Mouse (Mus musculus) mouse trophoblast stem cell (cell line): ENCODE results near the gene Klrb1f.
"Not testable (repeated sequence)": the region's sequence is repeated elsewhere in the genome, so short reads cannot be mapped to it uniquely, and the experiment has no call there.

ENCODE experiments used
- in situ Hi-C, 2 experiments: fragments of 300-500 bp; cut with MseI, MboI; formaldehyde crosslinking; loops; 2 replicates in 1 of 2; 3 replicates in 1 of 2; pipeline ENCODE4 v1.15.1; 2025

The Klrb1f gene

DNA sequence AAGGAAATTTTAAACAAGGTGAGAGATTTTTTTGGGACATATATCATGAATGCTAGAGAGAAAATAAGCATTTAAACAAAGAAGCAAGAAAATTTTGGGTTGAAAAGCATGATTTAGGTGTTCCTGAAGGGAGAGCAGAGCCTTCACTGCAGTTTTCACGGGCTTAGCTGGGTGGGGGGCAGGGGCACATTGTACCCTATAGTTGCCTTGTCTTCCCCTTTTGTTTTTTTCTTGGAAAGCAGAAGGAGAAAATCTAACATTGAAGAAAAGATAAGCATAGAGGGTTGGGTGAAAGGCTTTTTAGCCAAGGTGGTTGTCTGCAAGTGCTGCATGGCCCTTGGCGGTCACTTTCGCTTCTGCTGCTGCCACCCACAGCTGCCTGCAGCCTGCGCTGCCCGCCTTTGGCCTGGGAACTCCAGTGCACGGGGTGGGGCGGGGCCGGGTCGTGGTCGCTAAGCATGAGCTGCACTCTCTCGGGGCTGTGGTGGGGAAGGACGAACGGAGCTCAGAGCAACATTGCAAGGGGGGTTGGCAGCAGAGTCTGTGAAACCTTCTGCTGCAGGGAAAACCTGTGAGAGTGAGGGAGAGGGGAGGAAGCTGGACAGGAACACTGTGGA lies 3.3 kb downstream of the Klrb1f start:
- in situ Hi-C loops: no loop called here

DNA sequence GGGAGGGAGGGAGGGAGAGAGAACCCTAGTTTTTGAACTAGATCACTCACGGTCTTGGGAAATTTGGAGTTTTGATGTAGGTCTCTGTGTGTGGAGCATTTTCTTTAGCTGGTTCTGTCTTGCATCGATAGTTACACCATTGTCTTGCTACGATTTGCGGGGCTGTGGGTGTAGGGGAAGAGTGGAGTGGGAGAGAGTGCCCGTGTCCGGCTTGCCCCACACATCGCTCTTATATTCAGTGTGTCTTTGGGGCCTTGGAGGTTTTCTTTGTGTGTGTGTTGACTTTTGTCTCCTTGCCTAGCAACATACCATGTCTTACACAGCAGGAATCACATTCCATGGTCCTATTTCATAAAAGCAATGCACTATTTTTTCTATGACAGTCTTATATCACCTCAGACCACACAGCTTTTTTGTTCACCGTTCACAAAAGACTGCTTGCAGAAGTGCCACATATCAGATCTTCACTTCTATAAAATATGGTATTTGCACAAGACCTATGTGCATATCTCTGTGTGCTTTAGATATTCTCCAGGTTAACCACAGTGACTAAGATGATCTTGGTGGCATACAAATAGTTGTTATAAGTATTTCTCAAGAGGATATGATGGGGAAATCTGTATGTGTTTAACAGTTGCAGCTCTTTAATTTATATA lies 4.0 kb downstream of the Klrb1f start:
- in situ Hi-C loops: loop anchor here in 1 of 2 experiments (10.0 kb wide), 1 partner anchor 165 kb away; the partner anchor contains the start of gene Clec2i

DNA sequence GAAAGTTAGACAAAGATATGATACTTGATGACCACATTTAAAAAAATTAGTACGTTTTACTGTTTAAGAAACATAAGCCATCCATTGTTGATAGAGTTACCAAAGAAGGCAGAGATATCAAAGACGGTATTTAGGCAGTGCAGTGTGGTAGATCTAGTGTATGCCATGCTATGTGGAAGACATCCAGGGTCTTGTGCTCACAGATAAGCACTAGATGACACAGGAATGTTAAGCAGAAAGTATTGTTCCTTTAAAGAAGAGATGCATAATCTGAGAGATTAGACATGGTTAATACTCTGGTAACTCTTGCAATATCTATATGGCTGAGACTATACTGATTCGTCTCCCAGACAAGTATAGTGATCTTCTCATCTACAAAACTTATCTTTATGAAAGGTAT lies 5.4 kb downstream of the Klrb1f start:
- in situ Hi-C loops: loop anchor here in 1 of 2 experiments (10.0 kb wide), 1 partner anchor 166 kb away; the partner anchor contains the start of gene Clec2i

DNA sequence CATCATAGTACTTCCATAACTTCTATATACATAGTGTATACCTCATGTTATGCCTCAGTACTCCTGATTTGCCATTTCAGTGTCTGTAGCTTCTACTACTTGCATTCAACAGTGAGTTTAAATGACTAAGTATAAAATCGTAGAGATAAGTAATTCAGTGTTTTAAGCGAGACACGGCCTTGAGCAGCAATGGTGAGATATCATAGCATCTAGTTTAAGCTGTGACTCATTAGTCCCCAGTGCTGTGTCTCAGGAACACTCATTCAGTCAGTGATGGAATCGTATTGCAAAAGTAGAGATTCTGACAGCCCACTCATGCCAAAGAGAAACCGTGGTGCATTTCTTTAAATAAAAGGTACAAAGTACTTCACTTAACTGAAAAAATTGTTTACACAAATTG lies 6.0 kb downstream of the Klrb1f start:
- in situ Hi-C loops: loop anchor here in 1 of 2 experiments (10.0 kb wide), 1 partner anchor 167 kb away; the partner anchor contains the start of gene Clec2i

DNA sequence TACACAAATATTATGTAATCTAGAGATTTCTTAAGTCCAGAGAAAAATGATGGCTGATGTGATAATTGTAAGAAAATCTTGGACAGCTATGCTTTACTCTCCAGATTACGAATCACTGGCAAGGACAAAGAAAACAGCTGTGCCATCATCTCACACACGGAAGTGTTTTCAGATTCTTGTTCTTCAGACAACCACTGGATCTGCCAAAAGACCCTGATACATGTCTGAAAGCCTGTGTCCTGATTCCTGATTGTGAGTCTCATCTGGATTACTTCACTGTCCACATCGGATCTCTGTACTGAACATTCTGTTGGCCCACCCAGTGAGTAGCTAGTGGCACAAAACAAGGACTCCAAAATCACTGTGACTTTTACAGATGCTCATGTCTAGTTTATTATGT lies 10.5 kb downstream of the Klrb1f start:
- in situ Hi-C loops: loop anchor here in 1 of 2 experiments (10.0 kb wide), 1 partner anchor 171 kb away; the partner anchor contains the start of gene Clec2i

DNA sequence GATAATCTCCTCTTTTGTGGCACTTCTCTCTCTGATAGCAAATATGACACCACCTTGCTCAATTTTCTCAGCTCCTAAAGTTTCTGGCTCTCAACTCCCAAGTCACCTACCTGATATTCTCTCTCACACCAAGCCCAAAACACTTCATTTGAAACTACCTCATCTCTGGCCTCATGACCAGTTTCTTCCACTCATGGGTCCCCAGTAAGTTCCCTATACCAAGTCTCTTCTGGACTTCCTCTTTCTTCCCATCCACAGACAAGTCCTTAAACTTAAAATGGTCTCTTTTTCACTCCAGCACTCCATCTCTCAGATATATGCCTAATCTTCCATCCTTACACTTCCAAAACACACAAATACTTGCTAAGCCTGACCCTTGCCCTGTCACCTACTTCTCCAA lies 12.3 kb downstream of the Klrb1f start:
- in situ Hi-C loops: loop anchor here in 1 of 2 experiments (10.0 kb wide), 1 partner anchor 173 kb away; the partner anchor contains the start of gene Clec2i

DNA sequence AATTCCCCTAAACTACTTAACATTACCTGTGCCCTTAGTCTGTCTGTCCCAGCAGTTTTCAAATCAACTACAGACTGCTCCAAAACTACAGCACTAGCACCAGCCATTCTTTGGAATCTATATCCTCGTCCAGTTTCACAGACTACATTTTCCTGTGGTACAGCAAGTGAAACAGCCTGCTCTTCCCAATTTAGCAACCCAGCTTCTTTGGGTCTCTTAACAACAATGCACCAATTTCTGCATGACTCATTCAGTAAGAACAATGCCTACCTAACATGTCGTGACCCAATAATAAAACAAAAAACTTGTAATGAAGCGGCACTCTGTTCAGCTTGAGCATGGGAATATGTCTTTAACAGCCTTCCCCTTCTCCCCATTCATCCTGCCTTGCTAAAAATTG lies 19.7 kb downstream of the Klrb1f start:
- in situ Hi-C loops: loop anchor here (5.0 kb wide), 1 partner anchor 213 kb away; no protein-coding TSS in a partner anchor

DNA sequence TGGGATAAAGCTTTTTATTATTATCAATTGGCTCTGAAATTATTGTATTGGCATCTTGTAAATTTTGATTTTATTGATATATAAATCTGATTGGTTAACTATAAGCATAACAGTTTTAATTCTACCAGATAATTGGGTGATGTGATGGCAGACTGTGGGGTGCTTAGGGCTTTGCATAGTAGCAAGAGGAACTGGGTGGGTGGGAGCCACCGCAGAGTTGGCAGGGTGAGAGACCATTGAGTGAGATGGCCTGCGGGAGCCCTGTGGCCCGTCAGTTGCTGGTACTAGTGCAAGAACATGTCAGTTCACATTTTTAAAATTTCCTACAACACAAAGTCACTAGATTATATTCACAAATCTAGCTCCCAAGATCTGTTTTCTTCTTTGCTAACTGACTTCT lies 20.2 kb downstream of the Klrb1f start:
- in situ Hi-C loops: loop anchor here (5.0 kb wide), 1 partner anchor 214 kb away; no protein-coding TSS in a partner anchor

DNA sequence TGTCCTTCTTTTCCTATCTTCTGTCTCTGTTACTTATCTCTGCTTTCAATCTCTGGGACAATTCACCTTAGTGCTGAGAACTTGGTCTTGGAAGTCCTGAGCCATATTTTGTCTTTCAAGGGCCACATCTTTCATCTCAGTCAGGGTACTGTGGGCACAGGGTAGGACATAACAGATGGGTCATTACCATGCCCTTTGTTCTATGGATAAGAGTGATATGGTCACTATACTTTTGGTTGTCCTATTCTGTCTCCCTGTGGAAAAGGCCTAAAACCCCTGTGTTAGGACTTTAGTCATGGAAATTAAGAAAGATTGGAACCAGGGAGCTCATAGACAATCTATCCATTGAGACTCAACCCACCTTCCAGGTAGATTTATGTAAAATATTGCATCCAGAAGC lies 20.8 kb downstream of the Klrb1f start:
- in situ Hi-C loops: loop anchor here (5.0 kb wide), 1 partner anchor 214 kb away; no protein-coding TSS in a partner anchor

DNA sequence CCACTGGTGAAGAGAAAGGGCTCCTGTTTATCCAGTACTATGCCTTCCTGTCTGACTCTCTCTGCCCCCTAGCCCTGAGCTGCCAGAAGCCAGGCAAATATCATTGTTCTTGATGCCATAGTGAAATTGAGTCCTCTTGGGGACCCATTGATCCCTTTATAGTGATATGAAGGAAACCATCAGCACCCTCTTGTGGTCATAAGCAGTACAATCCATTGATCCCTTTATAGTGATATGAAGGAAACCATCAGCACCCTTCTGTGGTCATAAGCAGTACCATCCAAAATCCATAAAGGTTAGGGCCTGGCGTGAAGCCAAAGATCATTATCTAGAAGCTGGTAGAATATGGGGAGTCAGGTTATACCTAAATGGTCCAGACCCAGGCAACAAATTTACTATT lies 21.3 kb downstream of the Klrb1f start:
- in situ Hi-C loops: loop anchor here (5.0 kb wide), 1 partner anchor 215 kb away; no protein-coding TSS in a partner anchor

DNA sequence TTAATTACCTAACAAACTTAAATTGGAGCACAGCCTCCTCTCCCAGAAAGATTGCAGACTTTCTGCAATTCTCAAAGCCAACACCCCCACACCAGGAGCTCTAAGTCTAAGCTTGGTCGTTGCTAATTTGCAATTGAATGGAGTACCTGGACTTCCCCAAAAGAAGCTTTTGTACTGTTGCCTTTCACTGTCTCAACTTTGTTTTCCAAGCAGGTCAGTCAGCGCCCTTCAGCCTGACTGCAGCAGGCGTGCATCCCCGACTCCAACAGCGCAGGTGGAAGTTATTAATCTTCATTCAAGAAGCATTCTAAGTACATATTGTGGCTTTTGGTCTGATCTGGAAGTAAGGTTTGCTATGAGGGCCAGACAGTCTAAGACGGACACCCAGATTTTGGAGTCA lies 39.4 kb downstream of the Klrb1f start:
- in situ Hi-C loops: no loop called here

DNA sequence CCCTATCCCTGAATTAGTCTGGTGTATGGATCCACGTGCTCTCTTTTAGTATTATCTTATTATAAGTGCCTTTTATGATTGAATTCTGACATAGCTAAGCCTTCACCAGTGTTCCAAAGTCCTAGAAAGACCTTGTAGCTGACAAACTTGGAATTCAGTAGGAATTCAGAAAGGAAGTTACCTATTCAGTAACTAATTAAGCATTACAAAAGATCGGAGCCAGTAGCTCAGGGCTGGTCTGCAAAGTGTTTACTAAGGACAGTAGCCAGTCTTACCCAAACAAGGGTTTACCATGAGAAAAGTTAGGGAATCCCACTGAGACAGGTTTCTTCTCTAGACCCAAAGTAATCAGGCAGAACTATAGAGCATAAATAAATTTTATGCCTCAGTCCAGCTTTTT lies 40.3 kb downstream of the Klrb1f start:
- in situ Hi-C loops: not testable (repeated sequence)

DNA sequence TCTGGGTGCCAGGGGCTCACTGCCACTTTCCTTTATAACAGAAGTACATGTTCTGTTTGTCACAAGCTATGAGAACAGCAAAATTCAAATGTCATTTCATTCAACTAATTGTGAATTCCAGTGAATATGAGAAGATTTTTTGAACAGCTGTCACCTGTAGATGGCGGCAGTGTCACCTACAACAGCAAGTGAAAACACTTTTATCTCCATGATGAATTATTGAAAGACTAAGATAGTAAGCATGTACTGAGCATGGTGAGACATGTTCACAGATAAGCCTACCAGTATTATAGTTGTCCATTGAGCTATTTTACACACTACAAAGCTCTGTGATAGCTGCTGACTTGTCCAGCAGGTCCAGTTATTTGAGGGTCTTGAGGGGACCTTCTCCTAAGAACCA lies 42.5 kb downstream of the Klrb1f start:
- in situ Hi-C loops: no loop called here

DNA sequence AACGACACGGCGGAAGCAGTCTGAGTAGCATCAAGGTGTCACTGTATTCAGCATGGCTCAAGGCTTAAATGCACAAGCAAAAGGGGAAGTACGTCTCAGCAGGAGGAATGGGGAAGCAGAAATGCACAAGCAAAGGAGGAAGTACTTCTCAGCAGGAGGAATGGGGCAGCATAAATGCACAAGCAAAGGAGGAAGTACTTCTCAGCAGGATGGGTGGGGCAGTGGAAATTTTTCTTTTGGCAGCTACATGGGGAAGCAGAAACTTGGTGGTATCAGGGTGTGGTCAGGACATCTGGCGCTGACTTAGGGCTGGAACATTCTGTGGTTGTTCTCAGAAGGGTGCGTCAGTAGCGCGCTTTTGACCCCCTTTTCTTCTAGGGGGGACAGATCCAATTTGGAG lies 42.9 kb downstream of the Klrb1f start:
- in situ Hi-C loops: not testable (repeated sequence)

DNA sequence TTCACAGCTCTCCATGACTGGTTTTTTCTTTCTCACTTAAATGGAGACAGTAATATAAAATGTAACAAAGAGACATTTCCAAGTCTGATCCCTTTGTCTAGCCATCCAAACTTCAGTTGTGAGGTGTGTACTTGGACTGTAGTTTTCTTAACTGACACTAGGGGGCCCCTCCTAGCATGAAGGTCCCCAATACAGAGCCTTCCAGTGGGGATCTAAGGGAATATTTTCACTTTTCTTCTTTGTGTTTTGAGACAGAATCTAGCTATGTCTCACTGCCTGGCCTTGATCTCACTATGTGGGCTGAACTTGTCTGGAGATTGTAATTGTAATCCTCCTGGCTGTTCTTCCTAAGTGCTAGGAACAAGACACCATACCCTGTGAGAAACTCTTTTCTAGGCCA lies 49.5 kb downstream of the Klrb1f start:
- in situ Hi-C loops: loop anchor here (10.0 kb wide), 1 partner anchor 150 kb away; no protein-coding TSS in a partner anchor

DNA sequence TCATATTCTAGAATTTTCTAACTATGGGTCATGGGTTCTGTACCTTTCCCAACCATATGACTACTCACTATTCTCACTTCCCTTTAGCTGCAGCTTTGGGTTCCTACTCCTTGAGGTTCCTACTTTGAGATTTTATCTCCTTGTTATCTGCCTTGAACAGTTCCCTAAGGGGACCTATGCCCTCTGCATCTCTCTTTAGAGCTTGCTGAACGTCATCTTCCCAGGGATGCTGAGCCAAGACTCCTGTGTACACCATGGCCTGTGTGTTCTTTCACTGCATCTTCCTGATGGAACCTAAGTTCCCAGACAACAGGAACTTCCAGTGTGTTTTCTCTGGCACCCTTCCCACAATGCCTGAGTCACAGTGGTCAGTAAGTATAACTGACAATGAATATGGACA lies 52.2 kb downstream of the Klrb1f start:
- in situ Hi-C loops: loop anchor here (10.0 kb wide), 1 partner anchor 147 kb away; no protein-coding TSS in a partner anchor

DNA sequence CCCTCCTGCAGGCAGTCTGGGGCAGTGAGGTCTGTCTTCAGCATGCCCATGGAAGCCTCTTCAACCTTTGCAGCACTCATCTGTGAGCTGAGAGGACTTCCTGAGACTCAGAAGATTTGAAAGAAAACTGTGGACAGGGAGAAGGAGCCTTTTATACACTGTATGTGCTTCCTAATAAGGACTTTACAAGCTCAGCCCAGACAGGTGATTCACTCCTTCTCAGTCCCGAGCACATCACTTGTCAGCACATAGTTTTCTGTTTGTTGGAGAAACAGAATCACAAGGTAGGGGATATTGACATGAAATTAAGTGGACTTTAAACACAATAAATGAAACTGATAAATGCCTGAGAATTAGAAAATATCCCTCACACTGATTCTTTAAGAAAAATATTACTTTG lies 55.1 kb downstream of the Klrb1f start, which contains the start of gene Clec2e:
Gene Clec2e, minus strand, starts transcription at position 120 of the 400 bp plus-strand sequence.
- in situ Hi-C loops: not testable (repeated sequence)

DNA sequence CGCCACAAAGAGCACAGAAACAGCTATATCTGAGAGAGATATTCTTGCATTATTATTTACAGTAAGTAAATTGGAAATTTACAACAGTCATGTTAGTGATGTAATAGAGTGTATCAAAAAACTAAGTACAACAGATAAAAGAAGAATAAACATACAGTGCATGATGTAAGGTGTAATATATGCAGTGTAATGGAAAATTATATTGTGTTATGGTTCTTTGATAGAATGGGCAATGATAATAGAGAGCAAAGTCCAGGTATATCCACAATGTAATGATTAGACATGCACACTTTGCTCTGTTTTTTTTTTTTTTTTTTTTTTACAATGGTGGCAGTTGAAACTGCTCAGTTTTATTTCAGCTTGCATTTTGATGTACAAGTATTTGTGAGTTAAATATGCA lies 55.9 kb downstream of the Klrb1f start:
- in situ Hi-C loops: no loop called here

DNA sequence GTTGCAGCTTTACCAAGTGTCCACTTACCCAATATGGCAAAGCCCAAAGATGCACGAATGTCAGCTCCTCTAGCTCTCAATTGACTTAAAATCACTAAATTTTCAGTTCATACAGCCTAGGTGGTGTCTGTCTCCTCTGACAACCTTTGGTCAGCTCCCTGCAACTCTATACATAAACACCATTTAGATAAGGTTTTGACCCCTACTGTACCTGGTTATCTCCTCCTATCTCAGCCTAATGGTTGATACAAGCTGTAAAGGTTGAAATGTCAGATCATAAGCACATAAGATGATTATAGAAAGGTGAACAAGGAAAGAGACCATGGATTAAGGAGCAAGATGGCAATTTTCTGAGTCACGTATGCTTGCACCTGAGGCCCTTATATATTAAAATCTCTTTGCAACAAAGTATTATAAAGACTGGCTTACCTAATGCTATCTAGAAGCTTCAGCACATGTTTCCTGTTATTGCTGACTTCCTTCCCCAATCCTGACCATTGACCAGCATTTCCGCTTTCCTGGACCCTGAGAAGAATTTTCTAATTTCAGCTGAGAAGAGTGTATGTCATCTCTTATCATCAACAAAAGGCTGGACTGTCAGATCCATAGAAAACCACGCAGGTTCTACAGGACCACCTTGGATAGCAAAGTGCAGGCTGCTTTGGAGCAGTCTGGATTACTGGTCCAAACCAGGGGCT lies 57.3 kb downstream of the Klrb1f start:
- in situ Hi-C loops: no loop called here
